Mouse (Mus musculus) left cerebral cortex, adult 8-10 months (tissue): ENCODE measurements around the gene Tmem91. TPM values are rescaled to one million over a fixed set of nuclear protein-coding genes. Genes with fewer than 3 reads are reported as not detected.
"Not testable (repeated sequence)": the region's sequence is repeated elsewhere in the genome, so short reads cannot be mapped to it uniquely, and the experiment has no call there.

Source experiments
- DNase-seq, 2 experiments: peaks; one replicate each; pipeline ENCODE4 v3.0.0; 2022; ENCODE audit warnings: low spot score in 2 of 2
- total RNA-seq, 4 experiments: library from RNA; stranded (reverse); gene quantifications; 2 replicates each; pipeline ENCODE4 v1.2.4; 2022

Gene Tmem91
- 10 to 100 TPM; 27.1 to 37.7 (median 34.1) TPM for total RNA-seq

DNA sequence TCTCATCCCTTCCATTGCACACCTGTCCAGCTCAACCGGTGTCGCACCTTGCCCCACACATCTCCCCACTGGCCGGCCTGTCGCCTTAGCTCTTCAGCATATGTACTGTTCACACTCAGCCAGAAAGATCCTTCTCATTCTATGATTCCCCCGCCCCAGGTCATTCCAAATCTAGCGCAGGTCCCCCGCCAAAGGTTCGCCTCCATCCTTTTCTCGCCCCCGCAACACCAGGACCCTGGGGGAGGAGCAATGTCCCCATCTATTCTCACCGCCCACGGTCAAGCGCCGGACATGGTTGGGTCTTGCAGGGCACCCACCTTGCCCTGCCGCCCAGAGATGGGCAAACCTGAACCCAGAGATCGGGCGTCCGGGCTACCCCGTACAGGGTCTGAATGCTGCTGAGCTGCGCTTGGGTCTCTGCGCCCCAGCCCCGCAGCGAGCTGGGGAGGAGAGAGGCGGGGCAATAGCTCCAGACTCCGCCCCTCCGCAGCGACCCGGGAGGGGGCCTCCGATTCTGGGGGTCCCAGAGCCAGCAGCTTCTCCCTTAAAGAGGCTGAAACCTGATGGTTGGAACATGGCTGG lies at the start of gene Tmem91:
Tmem91 (minus strand) TSS at position 448 of the 582 bp plus-strand sequence.
- no peak for DNase-seq

DNA sequence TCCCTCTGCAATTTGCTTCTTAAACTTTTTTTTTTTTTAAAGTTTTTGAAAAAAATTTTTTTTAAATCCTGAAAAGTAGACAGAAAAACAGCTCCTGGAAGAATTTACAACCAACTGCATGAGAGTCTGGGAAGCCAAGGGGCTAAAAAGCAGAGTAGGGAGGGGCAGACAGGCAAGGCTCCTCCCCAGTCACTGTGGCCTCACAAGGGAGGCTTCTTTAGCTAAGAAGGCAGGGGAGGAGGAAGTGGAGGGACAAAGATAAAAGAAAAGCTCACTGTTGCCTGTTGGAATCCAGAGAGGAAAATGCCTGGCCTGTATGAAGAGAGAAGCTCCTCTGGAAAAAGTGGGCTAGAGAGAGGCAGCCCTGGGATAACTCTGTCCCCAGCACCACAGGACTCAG lies 46.8 kb upstream of the Tmem91 start:
- DNase-seq = not testable (repeated sequence)

DNA sequence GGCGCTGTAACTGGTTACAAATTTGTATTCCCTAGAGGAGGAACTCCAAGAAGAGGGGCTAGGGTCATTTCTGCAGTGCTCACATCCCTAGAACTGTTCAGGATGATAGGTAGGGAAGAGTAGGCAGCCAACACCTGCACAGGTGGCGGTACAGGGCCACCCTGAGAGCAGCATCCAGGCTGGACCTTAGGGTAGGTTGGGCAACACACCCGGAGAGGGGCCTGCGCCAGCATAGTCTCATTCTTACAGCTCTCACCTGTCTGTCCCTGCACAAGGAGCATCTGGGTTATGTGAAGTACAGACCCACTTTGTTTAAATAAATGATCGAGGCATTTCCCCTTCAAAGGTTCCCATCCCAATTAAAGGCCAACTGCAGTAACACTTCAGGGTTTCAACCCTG lies 45.8 kb upstream of the Tmem91 start:
- no peak for DNase-seq

DNA sequence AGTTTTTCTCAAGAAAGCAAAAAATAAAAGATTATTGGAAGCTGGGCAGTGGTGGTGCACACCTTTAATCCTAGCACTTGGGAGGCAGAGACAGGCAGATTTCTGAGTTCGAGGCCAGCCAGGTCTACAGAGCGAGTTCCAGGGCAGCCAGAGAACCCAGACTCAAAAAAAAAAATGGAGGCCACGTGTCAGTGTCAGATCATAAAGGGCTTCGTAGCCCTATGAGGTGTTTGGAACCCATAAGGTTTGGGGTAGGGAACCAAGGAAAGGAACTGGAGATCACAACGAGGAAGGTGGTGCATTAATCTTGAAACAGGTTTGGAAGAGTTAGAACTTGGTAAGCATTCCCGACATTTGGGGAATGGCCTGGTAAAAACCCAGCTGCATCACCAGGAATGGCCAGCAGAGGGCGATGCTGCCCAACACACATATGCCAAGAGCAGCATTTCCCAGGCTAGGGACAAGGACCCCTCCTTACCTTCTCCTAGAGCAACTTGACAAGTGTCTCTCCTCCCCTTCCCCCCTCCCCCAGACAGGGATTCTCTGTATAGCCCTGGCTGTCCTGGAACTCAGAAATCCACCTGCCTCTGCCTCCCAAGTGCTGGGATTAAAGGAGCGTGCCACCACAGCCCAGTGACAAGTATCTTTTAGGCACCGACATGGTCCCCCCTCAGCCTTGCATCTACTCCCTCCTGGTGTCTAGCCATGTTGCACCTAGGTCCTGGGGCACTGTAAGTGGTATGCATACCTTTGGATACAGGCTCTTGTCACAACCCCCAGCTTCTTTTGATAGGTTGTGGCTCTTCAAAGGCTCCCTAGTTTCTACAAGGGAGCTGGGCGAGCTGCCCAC lies 45.0 kb upstream of the Tmem91 start:
- DNase-seq = peak in 1 of 2 experiments; percentile 84

DNA sequence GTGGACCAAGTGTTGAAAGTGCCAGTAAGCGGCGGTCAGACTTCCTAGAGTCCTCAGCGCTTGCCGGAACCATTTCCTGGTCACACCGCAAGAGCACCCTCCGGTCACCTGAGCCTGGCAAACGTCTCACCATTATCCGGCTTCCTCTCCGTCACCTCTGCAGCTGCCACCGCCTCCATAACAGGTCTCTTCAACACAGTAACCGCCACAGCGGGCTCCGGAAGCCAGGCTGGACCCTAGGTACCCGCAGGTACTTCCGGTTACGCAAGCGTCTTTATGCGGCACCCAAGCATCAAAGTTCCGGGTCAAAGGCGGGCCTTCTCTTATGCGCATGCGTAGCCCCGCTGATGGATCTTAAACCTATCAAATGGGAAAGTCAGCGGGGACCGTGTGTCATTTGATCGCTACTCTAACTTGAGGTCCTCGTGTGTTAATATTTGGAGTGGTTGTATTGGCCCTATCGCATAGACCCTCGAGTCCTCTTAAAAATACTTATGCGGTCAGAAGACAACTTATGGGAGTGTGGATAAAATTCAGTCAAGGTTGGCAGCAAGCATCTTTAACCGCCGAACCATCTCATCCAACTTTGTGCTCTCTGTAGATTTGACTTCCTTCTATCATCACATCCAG lies 43.9 kb upstream of the Tmem91 start, which contains the start of gene Ccdc97:
Ccdc97 (minus strand) TSS at position 301 of the 630 bp plus-strand sequence.
- DNase-seq = peak; percentile 89 to 94

DNA sequence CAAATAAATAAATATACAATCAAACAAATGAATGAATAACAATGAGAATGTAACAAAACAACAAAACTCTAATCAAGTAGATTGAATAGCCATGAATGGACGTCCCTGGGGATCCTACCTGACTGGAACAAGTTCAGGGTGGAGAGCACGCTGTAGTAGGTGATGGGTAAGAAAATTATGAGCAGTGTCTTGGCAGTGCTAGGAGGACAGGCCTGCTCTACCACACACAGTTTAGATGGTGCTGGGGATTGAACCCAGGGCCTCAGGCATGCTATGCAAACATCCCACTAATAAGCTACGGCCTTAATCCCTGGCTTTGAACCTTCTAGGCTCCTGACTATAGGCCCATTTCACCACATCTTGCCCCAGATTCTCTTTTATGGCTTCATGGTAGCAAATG lies 42.5 kb upstream of the Tmem91 start:
- no peak for DNase-seq

DNA sequence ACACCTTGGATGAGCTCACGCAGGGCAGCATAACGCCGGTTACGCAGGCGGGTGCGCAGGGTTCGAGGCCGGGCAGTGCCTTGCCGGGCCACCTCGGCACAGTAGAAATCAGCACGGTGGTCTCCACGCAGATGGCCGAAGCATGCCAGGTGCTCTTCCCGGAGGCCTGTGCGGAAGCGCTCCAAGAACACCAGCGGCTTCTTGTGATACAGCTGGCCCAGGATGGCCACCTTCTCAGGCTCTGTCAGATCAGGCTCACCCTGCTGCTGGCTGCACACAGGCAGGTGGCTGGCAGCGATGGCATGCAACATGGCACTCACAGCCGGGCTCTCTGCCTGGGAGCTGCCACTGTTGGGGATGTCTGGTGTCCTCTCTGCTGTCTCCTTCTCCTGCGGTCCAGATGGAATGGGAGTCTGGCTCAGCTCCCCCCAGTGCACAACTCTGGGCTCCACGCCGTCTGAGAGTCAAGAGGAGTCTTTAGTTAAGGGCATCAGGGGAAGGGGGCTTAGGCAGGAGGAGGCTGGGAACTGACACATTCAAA lies 40.8 kb upstream of the Tmem91 start:
- DNase-seq = no peak

DNA sequence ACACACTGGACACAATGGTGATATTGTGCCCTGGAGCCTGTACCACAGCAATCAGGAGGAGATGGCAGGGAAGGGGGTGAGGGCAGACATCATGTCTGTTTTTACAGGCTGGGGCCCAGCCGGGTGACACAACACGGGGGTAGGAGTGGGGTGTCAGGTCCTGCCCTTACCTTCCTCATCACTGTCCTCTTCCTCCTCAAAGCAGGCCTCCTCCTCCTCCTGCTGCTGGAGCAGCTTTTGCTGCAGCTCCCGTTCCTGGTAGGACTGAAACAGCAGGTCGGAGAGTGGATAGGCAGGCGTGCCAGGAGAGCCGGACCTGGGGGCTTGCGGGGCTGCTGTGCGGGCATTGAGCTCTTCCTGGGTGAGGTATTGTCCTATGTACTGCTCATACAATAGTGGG lies 39.6 kb upstream of the Tmem91 start:
- no peak for DNase-seq

DNA sequence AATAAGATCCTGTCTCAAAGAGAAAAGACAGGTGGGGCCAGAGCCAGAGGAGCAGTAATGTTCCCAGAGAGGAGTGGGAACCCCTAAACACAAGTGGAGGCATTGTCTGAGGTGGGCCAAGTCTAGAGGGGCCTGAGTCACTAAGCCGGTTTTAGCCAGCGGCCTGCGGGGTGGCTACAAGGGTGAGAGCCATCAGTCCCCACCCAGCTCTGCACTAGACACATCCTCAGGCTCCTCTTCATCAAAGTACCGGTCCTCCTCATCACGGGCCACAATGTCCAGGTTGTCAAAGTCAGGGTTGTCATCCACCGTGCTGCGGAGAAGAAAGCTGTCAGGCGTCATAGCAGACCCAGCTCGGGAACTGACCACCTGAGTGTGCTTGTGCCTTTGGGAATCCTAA lies 37.8 kb upstream of the Tmem91 start:
- DNase-seq = no peak

DNA sequence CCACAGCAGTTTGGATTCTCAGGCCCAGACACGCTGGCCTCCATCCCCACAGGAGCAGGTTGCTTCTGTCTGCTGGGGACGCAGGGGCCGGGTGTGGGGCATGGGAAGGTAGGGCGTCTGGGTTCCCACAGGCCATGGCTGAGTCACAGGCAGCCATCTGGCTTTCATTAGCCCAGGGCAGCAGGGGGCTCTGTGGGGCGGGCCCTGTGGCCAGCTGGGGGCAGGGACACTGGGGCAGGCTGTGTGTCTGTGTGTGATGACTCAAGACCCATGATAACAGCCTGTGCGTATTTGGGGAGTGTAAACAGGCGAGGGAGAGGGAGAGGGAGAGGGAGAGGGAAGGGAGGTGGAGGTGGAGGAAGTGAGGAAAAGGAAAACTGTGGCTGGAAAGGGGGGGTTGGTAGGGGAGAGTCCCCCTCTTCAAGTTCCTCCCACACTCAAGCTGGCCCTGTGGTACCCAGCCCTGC lies 36.8 kb upstream of the Tmem91 start:
- DNase-seq = peak in 1 of 2 experiments; percentile 60

DNA sequence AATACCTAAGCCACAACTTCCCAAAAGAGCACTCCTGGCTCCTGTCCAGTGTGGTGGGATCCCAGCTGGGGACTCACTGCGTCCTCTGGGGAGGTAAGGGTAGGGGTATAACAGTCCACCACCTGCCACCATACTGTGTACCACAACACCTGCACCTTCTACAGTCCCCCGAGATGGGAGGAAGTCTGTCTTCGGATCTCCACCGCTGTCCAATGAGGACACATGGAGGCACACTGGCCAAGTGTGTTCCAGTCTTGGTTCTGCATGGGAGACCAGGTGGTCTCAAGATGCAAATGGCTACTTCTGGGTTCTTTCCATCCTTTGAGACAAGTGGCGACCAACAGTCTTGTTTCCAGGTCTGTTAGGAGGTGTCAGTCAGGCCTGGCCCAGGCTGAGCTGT lies 36.2 kb upstream of the Tmem91 start:
- DNase-seq = no peak

DNA sequence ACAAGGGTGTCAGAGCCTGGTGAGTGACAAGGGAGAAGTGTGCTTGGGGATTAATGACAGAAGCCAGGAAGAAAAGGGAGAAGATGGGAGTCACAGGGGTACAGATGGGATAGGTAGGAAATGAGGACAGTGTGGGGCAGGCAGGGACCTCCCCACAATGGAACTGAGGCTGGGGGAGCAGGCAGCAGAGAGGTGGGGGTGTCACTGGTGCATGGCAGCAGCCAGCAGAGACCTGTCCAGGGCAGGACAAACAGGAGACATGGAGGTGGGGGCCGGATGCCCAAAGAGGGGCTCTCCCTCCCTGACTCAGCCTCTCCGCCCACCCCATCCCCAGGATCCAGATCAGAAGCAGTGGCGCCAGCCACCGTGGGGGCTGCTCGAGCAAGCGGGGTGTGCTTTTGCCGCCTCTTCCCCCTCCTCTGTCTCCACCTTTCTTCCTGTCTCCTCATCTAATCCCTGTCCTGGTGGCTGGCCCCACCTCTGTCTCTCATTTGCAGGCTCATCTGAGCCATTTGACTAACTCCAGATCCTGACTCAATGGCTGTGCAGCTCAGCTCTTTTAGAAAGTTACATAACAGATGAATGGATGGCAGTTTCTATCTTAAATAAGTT lies 35.7 kb upstream of the Tmem91 start:
- DNase-seq = peak in 1 of 2 experiments; percentile 76

DNA sequence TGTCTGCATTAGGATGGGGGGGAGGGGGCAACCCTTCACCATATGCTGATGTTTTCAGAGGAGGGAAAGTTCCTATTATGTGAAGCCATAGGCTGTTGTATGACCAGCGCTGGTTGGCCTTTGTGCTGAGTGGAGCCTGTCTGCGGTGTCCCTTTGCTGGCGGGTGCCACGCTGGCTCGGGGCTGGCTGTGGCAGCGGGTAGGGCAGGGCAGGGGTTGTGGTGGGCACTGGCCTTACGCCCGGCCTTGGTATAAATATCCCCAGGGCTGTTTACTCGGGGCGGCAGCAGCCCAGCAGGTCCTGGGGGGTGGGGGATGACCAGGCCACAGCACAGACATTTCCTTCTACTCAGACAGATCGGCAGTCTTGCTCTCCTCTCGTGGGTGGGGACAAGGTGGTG lies 35.0 kb upstream of the Tmem91 start:
- no peak for DNase-seq

DNA sequence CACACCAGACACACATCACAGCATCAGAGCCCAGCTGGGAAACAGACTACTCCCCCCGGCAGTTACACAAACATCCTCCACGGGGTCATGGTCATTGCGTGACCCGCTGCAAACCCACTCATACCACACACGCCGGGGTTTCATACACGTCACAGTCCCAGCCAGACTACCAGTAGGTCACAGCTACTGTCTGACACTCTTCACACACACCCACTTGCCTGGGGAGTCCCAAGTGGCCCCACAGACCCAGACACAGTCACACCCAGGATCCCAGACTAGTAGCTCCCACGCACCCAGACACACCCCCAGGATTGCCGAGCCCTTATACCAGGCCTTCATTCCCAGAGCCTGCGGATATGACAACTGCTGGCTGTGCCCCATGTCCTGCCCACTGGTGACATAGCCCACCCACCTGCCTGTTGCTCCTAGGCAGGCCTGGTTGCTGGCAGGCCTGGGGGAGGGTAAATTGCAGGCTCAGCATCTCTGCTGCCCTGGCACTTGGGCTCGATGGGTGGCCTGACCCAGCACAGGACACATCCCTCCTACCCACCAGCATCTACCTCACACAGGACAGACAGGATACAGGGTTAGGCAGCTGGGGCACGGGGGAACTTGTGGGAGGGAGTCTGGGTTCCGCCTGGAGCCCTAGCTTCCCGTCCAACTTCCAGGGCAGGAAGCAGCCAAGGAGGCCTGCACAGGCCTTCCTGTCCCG lies 32.8 kb upstream of the Tmem91 start:
- no peak for DNase-seq

DNA sequence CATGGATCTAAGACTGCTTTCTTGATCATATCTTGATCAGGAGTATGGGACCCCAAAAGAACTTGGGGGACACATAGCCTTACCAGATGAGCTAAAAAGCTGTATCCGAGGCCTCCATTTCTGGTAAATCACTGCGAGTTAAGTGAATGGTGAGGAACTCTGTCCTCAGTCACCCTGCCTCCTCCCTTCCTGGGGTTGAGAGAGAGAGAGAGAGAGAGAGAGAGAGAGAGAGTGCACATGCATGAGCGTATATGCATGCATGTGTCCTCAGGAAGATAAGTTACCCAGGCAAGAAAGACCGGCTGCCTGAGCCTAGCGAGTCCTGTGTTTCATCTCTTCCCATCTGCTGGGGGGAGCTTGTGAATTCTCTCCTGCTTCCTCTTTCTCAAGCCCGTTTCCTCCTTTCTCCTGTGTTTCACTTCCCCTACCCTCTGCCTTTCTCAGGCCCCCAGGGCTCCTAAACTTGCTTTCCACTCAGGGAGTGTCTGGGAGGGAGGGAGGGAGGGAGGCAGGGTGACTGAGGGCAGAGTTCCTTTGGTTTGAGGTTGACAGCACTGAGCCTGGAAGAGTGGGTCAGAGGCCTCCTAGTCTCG lies 31.7 kb upstream of the Tmem91 start:
- DNase-seq = no peak

DNA sequence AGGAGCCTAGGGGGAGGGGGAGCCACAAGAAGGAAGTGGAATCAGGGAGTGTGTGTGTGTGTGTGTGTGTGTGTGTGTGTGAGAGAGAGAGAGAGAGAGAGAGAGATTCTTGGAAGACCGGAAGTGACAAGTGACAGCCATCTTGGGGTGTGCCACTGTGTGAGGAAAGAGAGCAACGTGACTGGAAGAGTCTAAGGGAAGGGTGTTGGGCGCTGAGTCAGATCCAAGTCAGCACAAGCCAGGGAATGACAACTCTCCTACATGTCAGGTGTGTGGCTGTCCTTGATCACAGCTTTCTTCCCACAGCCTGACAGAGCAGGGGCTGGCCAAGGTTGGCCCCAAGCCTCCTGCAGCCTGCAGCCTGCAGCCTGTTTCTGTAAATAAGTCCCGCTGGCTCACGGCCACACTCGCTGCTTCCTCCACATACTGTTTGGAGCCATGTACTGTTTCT lies 30.9 kb upstream of the Tmem91 start:
- DNase-seq = peak in 1 of 2 experiments; percentile 77

DNA sequence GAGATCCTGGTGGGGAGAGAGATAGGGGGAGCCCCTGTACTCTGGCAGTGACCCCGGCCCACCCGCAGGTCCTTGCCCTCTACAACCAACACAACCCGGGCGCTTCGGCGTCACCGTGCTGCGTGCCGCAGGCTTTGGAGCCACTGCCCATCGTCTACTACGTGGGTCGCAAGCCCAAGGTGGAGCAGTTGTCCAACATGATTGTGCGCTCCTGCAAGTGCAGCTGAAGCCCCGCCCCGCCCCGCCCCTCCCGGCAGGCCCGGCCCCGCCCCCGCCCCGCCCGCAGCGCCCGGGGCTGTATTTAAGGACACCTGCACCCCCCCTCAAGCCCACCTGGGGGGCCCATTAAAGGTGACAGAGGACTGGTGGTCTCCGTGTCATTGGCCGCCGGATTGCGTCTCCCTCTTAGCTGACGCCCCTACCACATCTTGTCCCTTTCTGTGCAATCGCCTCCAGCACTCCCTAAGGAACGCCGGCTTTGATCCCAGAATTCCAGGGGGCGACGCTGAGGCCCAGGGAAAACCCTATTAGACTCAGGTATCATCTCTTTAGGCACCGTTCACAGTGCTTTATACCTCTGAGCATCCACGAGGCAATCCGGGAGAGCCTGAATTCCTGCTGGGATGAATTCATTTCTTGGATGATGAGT lies 29.9 kb upstream of the Tmem91 start:
- no peak for DNase-seq

DNA sequence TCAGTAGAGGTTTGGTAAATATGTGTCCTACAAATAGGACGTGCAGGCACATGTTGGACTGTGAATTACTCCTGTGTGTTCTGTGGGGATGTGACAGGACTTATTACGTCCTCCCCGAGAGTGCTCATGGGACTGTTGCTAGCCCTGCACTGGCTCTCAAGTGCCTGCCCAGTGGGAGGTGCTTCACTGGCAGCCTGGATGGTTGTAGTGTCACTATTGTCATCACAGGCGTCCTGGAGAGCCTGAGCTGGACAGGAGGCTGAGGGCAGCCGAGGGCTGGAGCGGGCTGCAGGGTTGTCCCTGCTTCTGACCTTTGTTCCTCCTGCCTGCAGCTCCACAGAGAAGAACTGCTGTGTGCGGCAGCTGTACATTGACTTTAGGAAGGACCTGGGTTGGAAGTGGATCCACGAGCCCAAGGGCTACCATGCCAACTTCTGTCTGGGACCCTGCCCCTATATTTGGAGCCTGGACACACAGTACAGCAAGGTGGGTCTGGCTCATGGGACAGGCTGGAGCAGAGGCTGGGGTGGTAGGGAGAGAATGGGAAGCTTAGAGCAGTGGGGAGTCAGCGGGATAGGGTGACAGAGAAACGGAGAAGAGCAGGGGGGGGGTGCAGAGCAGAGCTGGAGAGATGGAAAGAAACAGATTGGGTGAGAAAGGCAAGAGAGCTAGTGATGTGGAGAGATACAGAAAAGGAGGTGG lies 29.0 kb upstream of the Tmem91 start:
- no peak for DNase-seq

DNA sequence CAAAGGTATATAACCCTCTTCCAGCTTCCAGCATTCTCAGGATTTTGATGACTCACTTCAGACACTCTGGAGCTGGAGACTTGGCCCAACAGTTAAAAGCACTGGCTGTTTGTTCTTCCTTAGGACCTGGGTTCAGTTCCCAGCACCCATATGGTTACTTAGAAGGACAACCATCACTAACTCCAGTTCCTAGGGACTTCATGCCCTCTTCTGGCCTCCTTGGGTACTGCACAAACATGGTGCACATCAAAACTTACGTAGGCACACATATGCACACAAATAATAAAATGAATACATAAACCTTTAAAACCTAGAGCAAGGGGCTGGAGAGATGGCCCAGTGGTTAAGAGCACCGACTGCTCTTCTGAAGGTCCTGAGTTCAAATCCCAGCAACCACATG lies 27.4 kb upstream of the Tmem91 start:
- DNase-seq = no peak
